Mouse (Mus musculus): ENCODE measurements around the gene Nme3. TPM values are rescaled to one million over a fixed set of nuclear protein-coding genes. Genes with fewer than 3 reads are reported as not detected.

Gene Nme3
- total RNA-seq, 2 experiments from 2014 or later, result 10.3 to 14.5 TPM

- DNase-seq (ENCODE audit: low spot score in 2 of 2), result no peak
These were observed 17.8 kb upstream of the Nme3 start for GRCm38 (mm10) chr17:24878531-24878930.

- no peak for DNase-seq (ENCODE audit: low spot score in 2 of 2)
These were observed 14.4 kb upstream of the Nme3 start for GRCm38 (mm10) chr17:24881738-24882440.

- no peak for DNase-seq (ENCODE audit: low spot score in 2 of 2)
These were observed 11.9 kb upstream of the Nme3 start for GRCm38 (mm10) chr17:24884391-24884790.

GRCm38 (mm10) chr17:24885356-24886133, 10.8 kb upstream of the Nme3 start:
- DNase-seq (ENCODE audit: low spot score in 2 of 2), result no peak

GRCm38 (mm10) chr17:24886134-24886931, 10.0 kb upstream of the Nme3 start, which contains the start of the genes Nubp2 and Spsb3:
Gene Nubp2 (minus strand): TSS chr17:24886349.
Gene Spsb3 (plus strand): TSS chr17:24886643.
- peak; percentile 97 to 99 for DNase-seq (ENCODE audit: low spot score in 2 of 2)

- no peak for DNase-seq (ENCODE audit: low spot score in 2 of 2)
These were observed 9.4 kb upstream of the Nme3 start for GRCm38 (mm10) chr17:24886932-24887271.

GRCm38 (mm10) chr17:24887291-24888080, 8.8 kb upstream of the Nme3 start:
- DNase-seq (ENCODE audit: low spot score in 2 of 2), result no peak

GRCm38 (mm10) chr17:24888862-24889261, 7.4 kb upstream of the Nme3 start:
- DNase-seq (ENCODE audit: low spot score in 2 of 2), result no peak

- DNase-seq (ENCODE audit: low spot score in 2 of 2), result no peak
These were observed 5.9 kb upstream of the Nme3 start for GRCm38 (mm10) chr17:24890151-24891092.

GRCm38 (mm10) chr17:24891321-24891720, 5.0 kb upstream of the Nme3 start:
- DNase-seq (ENCODE audit: low spot score in 2 of 2), result no peak

GRCm38 (mm10) chr17:24892785-24893184, 3.5 kb upstream of the Nme3 start:
- DNase-seq (ENCODE audit: low spot score in 2 of 2), result no peak

- no peak for DNase-seq (ENCODE audit: low spot score in 2 of 2)
These were observed 3.0 kb upstream of the Nme3 start for GRCm38 (mm10) chr17:24893276-24893675.

- DNase-seq (ENCODE audit: low spot score in 2 of 2), result no peak
These were observed 2.0 kb upstream of the Nme3 start for GRCm38 (mm10) chr17:24894061-24894994.

GRCm38 (mm10) chr17:24894995-24895547, 1.2 kb upstream of the Nme3 start, which contains the start of the genes Eme2 and Mrps34:
Gene Eme2 (minus strand): TSS chr17:24895087.
Gene Mrps34 (plus strand): TSS chr17:24895116.
- DNase-seq (ENCODE audit: low spot score in 2 of 2), result peak; percentile 63 to 85

GRCm38 (mm10) chr17:24895571-24896240, 594 bp upstream of the Nme3 start:
- DNase-seq (ENCODE audit: low spot score in 2 of 2), result no peak

- no peak for DNase-seq (ENCODE audit: low spot score in 2 of 2)
These were observed 631 bp downstream of the Nme3 start for GRCm38 (mm10) chr17:24896993-24897269.

- no peak for DNase-seq (ENCODE audit: low spot score in 2 of 2)
These were observed 1.3 kb downstream of the Nme3 start for GRCm38 (mm10) chr17:24897600-24897999.

All from gastrocnemius, postnatal 4 days (tissue).